Mouse (Mus musculus) ES-E14 (cell line): ENCODE results near the gene Grk5.

ENCODE experiments used
- HCFC1 ChIP-seq: IDR thresholded peaks from 2 replicates; pipeline ENCODE4 v1.6.1; 2012; ENCODE audit warnings: low read length, inconsistent platforms, borderline replicate concordance; ENCODE audit not compliant: insufficient read depth
- ZC3H11A ChIP-seq: IDR thresholded peaks from 2 replicates; pipeline ENCODE4 v1.6.1; 2012; ENCODE audit warnings: low read depth, mild to moderate bottlenecking, inconsistent platforms, low read length, borderline replicate concordance

DNA sequence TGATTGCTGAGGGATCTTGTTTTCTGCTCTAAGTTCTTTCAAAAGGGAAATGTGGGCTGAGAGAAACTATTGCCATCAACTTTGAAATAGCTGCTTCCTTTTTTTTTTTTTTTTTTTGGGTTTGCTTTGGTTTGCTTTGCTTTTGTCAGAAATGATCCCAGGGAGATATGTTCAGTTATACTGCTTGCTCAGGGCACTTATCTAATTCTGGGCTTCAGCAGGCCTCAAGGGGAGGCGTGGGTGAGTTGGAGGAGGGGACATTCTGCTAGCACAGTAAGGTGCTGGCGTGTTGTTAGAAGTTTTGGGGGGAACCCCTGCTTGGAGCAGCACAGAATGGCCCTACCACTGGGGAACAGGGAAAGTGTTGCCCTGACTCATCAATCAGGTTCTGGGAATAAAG is 110.1 kb downstream of the Grk5 start:
- TF ChIP-seq HCFC1 (no peak), ZC3H11A (no peak)
